Mouse (Mus musculus): ENCODE measurements around the gene Tuba3b.

Gene Tuba3b

GRCm38 (mm10) chr6:145665751-145666150 is 50.2 kb downstream of the Tuba3b start:
- WGBS, result 88% methylated on average over 3 of the region's 3 CpGs

GRCm38 (mm10) chr6:145667654-145668053 is 52.1 kb downstream of the Tuba3b start:
- 77% methylated on average over 3 of the region's 3 CpGs for WGBS

- WGBS, result 39% methylated on average over 10 of the region's 10 CpGs
These were observed 54.1 kb downstream of the Tuba3b start for GRCm38 (mm10) chr6:145669596-145670071.
